Mouse (Mus musculus) stomach, postnatal 0 days (tissue): ENCODE results near the gene Treh. TPM values are rescaled to one million over a fixed set of nuclear protein-coding genes. Genes with fewer than 3 reads are reported as not detected.

Experiments
- ATAC-seq: fragments of 200-750 bp; cut with Nextera tagmentation; 2 replicates; pipeline ENCODE4 v1.8.0; 2017; ENCODE audit not compliant: low FRiP score, low TSS enrichment
- DNase-seq: peaks from one replicate; pipeline ENCODE4 v3.0.0-alpha.2; 2016; ENCODE audit warnings: low spot score
- H3K27ac ChIP-seq: fragments of 300-500 bp; sonication (generic); replicated peaks from 2 replicates; pipeline ENCODE4 v1.5.1; 2014; ENCODE audit warnings: mild to moderate bottlenecking, control low read depth
- H3K27me3 ChIP-seq: fragments of 300-500 bp; sonication (generic); 2 replicates; pipeline ENCODE4 v1.6.1; 2014; ENCODE audit warnings: low read length; ENCODE audit not compliant: control insufficient read depth, insufficient read depth
- H3K36me3 ChIP-seq: fragments of 300-500 bp; sonication (generic); 2 replicates; pipeline ENCODE4 v1.6.1; 2014; ENCODE audit warnings: low read length, mixed read lengths; ENCODE audit not compliant: control insufficient read depth, insufficient read depth
- H3K4me1 ChIP-seq: fragments of 300-500 bp; sonication (generic); replicated peaks from 2 replicates; pipeline ENCODE4 v1.6.1; 2014; ENCODE audit warnings: antibody characterized with exemption; ENCODE audit not compliant: control insufficient read depth, insufficient read depth
- H3K4me2 ChIP-seq: fragments of 300-500 bp; sonication (generic); replicated peaks from 2 replicates; pipeline ENCODE4 v1.6.1; 2014; ENCODE audit warnings: low read depth, mild to moderate bottlenecking, control low read depth, moderate library complexity
- H3K4me3 ChIP-seq: fragments of 300-500 bp; sonication (generic); 2 replicates; pipeline ENCODE4 v1.5.1; 2014; ENCODE audit warnings: low read depth, low read length, control low read depth
- H3K9ac ChIP-seq: fragments of 300-500 bp; sonication (generic); 2 replicates; pipeline ENCODE4 v1.6.1; 2014; ENCODE audit warnings: mild to moderate bottlenecking, low read length, control low read depth, mixed read lengths
- H3K9me3 ChIP-seq: fragments of 300-500 bp; sonication (generic); 2 replicates; pipeline ENCODE4 v1.6.1; 2016; ENCODE audit warnings: low read length; ENCODE audit not compliant: control insufficient read depth
- CTCF ChIP-seq: IDR thresholded peaks from 2 replicates; pipeline ENCODE4 v1.5.1; 2016; ENCODE audit warnings: antibody characterized with exemption, low read depth, mild to moderate bottlenecking, moderate library complexity
- EP300 ChIP-seq: optimal IDR thresholded peaks from 2 replicates; pipeline ENCODE3; 2016; ENCODE audit warnings: antibody characterized with exemption
- WGBS: fragments of 180-500 bp; shearing (Covaris S2); extraction: QIAGEN DNeasy Blood & Tissue Kit; methylation state at CpG from one replicate; pipeline ENCODE4 v1.1.7; 2014; 5-methylcytosine and 5-hydroxymethylcytosine counted together
- polyA plus RNA-seq: library from polyadenylated mRNA; unstranded; fragments of >200 nt; fragmentation: Nextera tagmentation; extraction: Ambion mirVana; gene quantifications from 2 replicates; pipeline ENCODE4 v1.2.1, GENCODE M21; 2015

The Treh gene
- polyA plus RNA-seq, 1 experiment from 2014 or later = not detected

- H3K9ac ChIP-seq = no peak overlapping the region
- no peaks in the 10 kb centered on the region for H3K9me3 ChIP-seq
- DNase-seq = no peak
- H3K4me3 ChIP-seq = no peak overlapping the region
- no peak for TF ChIP-seq CTCF
- TF ChIP-seq EP300 = no peak
- H3K27ac ChIP-seq = no peak overlapping the region
- H3K27me3 ChIP-seq = no peaks in the 10 kb centered on the region
- no peak for ATAC-seq
- WGBS = 71% methylated on average over 7 of the region's 7 CpGs
- H3K4me1 ChIP-seq = peaks cover 7% of the 10 kb centered on the region
- peaks cover under 1% of the 10 kb centered on the region; the same call in 1 of the 2 replicates for H3K36me3 ChIP-seq
- no peak overlapping the region for H3K4me2 ChIP-seq
Measured at GRCm38 (mm10) chr9:44722575-44722974, 49.5 kb downstream of the Treh start.

DNA sequence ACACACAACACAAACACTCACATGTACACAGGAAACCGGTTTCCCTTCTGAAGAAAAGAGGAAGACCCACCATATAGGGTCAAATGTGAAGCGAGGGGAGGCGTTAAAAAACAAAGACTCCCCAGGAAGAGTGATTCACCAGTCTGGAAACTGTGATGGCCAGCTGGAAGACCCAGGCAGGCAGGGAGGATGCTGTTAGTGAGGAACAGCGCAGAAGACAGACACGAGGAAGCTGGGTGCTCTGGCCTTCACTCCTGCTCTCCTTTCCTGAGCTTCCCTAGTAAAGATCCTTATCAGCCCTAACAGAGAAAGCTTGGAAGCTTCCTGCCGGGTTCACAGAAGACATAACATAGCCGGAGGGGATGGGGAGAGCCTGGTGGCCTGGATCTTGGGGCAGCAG, 50.0 kb downstream of the Treh start:
- Histone ChIP-seq H3K4me2 (no peak overlapping the region), H3K9me3 (no peaks in the 10 kb centered on the region), H3K4me3 (no peak overlapping the region), H3K4me1 (peaks cover 7% of the 10 kb centered on the region), H3K27ac (peak overlapping the region; percentile 49), H3K9ac (peak overlapping the region; percentile 3; the same call in 1 of the 2 replicates), H3K36me3 (no peaks in the 10 kb centered on the region), H3K27me3 (no peaks in the 10 kb centered on the region)
- TF ChIP-seq EP300 = no peak
- no peak for TF ChIP-seq CTCF
- DNase-seq (no peak), ATAC-seq (no peak)
- WGBS = 42% methylated on average over 7 of the region's 7 CpGs

DNA sequence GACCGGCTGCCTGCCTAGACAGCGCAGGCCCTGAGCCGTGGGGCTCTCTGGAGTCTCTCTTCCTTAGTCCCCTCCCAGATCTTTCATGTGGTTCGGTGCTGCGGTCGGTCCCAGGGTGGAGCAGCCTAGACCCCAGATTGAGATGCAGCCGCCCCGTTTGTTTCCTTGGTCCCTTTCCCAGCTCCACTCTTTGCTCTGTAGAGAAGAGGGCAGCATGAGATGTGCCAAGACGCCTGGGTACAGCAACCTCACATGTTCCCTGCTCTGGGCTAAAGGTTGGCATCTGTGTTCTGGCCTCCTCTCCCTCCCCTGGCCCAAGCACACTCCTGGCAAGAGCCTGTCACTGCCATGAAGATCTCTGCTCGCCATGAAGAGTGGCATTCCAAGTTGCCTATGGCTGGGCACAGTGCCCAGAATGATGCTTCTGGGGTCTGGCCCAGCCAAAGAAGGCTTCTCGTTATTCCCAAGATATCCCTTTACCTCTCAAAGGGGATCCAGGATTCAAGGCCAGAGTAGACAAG, 50.5 kb downstream of the Treh start:
- ATAC-seq (no peak), DNase-seq (no peak)
- Histone ChIP-seq H3K4me1 (peaks cover 7% of the 10 kb centered on the region), H3K4me3 (no peak overlapping the region), H3K27ac (peak overlapping the region; percentile 49), H3K9me3 (no peaks in the 10 kb centered on the region), H3K27me3 (no peaks in the 10 kb centered on the region), H3K4me2 (no peak overlapping the region), H3K36me3 (no peaks in the 10 kb centered on the region), H3K9ac (peak overlapping the region; percentile 3; the same call in 1 of the 2 replicates)
- TF ChIP-seq CTCF (no peak), EP300 (no peak)
- 63% methylated on average over 11 of the region's 11 CpGs for WGBS

DNA sequence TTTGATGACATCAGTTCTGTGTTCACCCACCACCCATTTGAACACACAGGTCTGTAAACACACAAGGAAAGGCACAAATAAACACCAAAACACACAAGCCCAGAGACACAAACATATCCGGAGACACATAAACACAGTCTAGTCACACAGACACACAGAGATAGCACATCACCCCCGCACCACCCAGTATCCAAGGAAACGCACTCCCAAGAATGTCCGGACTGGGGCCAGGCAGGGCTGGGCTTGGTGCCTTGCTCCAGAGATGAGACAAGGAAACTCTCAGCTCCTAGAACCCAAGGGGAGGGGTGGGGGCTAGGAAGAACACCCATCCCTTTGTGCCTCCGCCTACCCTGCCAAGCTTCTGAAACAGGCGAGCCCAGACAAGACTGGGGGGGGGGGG, 51.2 kb downstream of the Treh start:
- ATAC-seq (no peak; the same call in 1 of the 2 replicates), DNase-seq (peak; percentile 50)
- 33% methylated on average over 6 of the region's 6 CpGs for WGBS
- Histone ChIP-seq H3K4me1 (peaks cover 7% of the 10 kb centered on the region), H3K27me3 (no peaks in the 10 kb centered on the region), H3K9me3 (no peaks in the 10 kb centered on the region), H3K36me3 (no peaks in the 10 kb centered on the region), H3K4me3 (no peak overlapping the region), H3K9ac (no peak overlapping the region), H3K27ac (peak overlapping the region; percentile 30; the same call in 1 of the 2 replicates), H3K4me2 (no peak overlapping the region)
- TF ChIP-seq CTCF = no peak
- TF ChIP-seq EP300 = no peak

DNA sequence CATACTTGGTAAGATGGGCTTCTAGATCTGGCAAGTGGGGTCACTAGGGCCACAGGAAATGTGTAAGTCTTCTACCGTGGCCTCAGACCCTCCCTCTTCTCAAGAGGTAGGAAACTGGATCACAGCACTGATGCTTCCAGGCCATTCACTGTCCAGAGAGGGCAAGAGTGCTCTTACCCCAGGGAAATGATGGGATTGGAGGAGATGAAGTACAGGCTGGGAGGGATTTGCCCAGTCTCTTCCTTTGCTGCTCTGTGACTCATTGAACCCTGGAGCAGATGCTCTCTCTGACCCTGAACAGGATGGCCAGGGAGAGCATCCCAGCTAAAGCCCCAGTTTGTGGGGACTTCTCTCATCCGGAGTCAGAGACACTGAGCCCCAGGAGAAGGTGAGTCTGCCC, 51.6 kb downstream of the Treh start:
- H3K4me2 ChIP-seq = no peak overlapping the region
- H3K4me1 ChIP-seq = peaks cover 7% of the 10 kb centered on the region
- no peak overlapping the region for H3K9ac ChIP-seq
- DNase-seq (no peak), ATAC-seq (no peak)
- H3K9me3 ChIP-seq = no peaks in the 10 kb centered on the region
- peak overlapping the region; percentile 30; the same call in 1 of the 2 replicates for H3K27ac ChIP-seq
- no peak overlapping the region for H3K4me3 ChIP-seq
- H3K36me3 ChIP-seq = no peaks in the 10 kb centered on the region
- 38% methylated on average over 2 of the region's 2 CpGs for WGBS
- H3K27me3 ChIP-seq = no peaks in the 10 kb centered on the region
- no peak for TF ChIP-seq EP300
- TF ChIP-seq CTCF = no peak

DNA sequence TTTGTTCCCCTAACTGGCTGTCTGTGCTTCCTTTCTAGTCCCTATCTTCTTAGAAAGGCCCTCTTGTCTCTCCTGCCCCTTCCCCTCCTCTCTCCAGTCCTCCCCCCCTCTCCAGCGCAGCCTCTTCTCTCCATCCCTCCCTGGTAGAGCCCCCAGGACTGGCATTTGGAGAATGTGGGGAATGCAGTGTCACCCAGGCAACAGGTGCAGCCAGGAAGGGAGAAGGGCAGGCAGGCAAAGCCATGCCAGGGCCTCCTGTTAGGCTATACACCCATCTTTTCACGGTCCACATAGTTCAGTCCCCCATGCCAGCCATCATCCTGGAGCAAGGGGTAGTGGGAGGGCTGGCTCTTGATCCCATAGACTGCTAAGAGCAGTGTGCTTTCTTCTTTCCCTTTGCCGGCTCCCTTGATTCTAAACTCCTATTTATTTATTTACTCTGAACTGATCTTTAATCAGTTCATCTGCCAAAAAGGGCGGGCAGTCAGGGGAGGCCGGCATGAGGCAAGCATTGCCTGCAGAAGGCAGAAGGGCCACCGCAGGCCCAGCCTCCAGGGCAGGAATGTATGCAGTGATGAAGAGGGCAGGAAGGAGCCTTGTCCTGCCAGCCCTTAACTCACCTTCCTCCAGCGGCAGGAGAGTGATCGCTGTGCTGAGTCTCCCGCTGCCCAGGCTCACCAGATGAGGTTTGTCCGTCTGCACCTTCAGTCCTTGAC, 53.6 kb downstream of the Treh start:
- no peaks in the 10 kb centered on the region for H3K27me3 ChIP-seq
- 45% methylated on average over 10 of the region's 10 CpGs for WGBS
- no peak for DNase-seq
- no peaks in the 10 kb centered on the region; the same call in 1 of the 2 replicates for H3K4me1 ChIP-seq
- H3K4me2 ChIP-seq = no peak overlapping the region
- H3K9me3 ChIP-seq = no peaks in the 10 kb centered on the region
- no peaks in the 10 kb centered on the region for H3K36me3 ChIP-seq
- no peak overlapping the region for H3K9ac ChIP-seq
- no peak for ATAC-seq
- TF ChIP-seq EP300 = no peak
- no peak for TF ChIP-seq CTCF
- no peak overlapping the region for H3K4me3 ChIP-seq
- no peak overlapping the region for H3K27ac ChIP-seq
